Mouse (Mus musculus): ENCODE measurements at regions not wholly inside any gene's neighbourhood (a gene's known extent, or its start where the extent isn't known, plus 50 kb on each side); places are given as distances from the start of the nearest gene placed in this dataset.

DNA sequence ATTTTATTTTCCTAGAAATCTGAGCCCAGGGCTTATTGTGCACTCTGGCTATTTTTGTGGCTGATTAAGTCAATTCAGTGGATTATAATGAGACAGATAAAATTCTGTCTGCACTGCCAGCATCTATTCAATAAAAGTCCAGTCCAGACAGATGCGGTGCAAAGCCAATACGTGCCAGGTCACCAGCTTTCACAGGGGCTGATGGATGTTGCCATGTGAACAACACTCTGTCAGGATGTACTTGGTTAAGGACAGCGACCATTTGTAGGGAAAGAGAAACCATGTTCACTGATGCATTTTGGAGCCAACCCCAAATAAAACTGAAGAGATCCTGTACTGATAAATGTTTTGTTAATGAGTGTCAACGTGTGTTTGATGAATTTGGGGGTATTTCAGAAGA, 285.0 kb upstream of the Gnpda2 start:
- Histone ChIP-seq H3K4me1 (ENCODE audit: control insufficient read depth in 1 of 2, insufficient read depth in 2 of 2, low read length in 2 of 2) (no peaks in the 10 kb centered on the region), H3K4me3 (ENCODE audit: control insufficient read depth in 1 of 2, insufficient read depth in 1 of 2, low read depth in 2 of 2, low read length in 2 of 2) (no peak overlapping the region), H3K9ac (ENCODE audit: control insufficient read depth, low read depth, low read length, poor library complexity, severe bottlenecking) (no peak overlapping the region), H3K27ac (ENCODE audit: control insufficient read depth, low read depth, low read length) (no peak overlapping the region), H3K79me2 (ENCODE audit: control insufficient read depth, insufficient read depth, low read length, poor library complexity) (no peaks in the 10 kb centered on the region), H3K9me3 (replicated peaks; ENCODE audit: insufficient read depth, low read length) (no peaks in the 10 kb centered on the region), H3K27me3 (ENCODE audit: control insufficient read depth in 1 of 2, insufficient read depth in 2 of 2, low read length in 2 of 2) (no peaks in the 10 kb centered on the region), H3K36me3 (ENCODE audit: control insufficient read depth in 1 of 2, insufficient read depth in 2 of 2, low read length in 2 of 2) (no peaks in the 10 kb centered on the region)
- DNase-seq (ENCODE audit: low read depth, low spot score), result no peak
- TF ChIP-seq MYB (IDR thresholded peaks at IDR 0.05; ENCODE audit: low read depth, low read length), result no peak

GRCm38 (mm10) chr5:69863027-69863426, 270.9 kb upstream of the Gnpda2 start:
- no peak for DNase-seq (ENCODE audit: low read depth, low spot score)
- H3K36me3 ChIP-seq (ENCODE audit: control insufficient read depth in 1 of 2, insufficient read depth in 2 of 2, low read length in 2 of 2), result no peaks in the 10 kb centered on the region
- TF ChIP-seq MYC (IDR thresholded peaks at IDR 0.05; ENCODE audit: low read depth, low read length) (no peak), POLR2AphosphoS5 (IDR thresholded peaks at IDR 0.05; ENCODE audit: borderline replicate concordance, low read depth, low read length) (no peak), NRF1 (IDR thresholded peaks at IDR 0.05; ENCODE audit: insufficient read depth, low read depth, low read length, poor library complexity, severe bottlenecking) (no peak), TBP (IDR thresholded peaks at IDR 0.05; ENCODE audit: low read depth, low read length) (no peak)
- H3K9ac ChIP-seq (ENCODE audit: control insufficient read depth, low read depth, low read length, poor library complexity, severe bottlenecking), result no peak overlapping the region
- no peaks in the 10 kb centered on the region for H3K79me2 ChIP-seq (ENCODE audit: control insufficient read depth, insufficient read depth, low read length, poor library complexity)
- no peak overlapping the region for H3K4me3 ChIP-seq (ENCODE audit: control insufficient read depth in 1 of 2, insufficient read depth in 1 of 2, low read depth in 2 of 2, low read length in 2 of 2)
- H3K27ac ChIP-seq (ENCODE audit: control insufficient read depth, low read depth, low read length), result no peak overlapping the region
- no peaks in the 10 kb centered on the region for H3K9me3 ChIP-seq (replicated peaks; ENCODE audit: insufficient read depth, low read length)
- H3K4me1 ChIP-seq (ENCODE audit: control insufficient read depth in 1 of 2, insufficient read depth in 2 of 2, low read length in 2 of 2), result no peaks in the 10 kb centered on the region
- no peaks in the 10 kb centered on the region for H3K27me3 ChIP-seq (ENCODE audit: control insufficient read depth in 1 of 2, insufficient read depth in 2 of 2, low read length in 2 of 2)

DNA sequence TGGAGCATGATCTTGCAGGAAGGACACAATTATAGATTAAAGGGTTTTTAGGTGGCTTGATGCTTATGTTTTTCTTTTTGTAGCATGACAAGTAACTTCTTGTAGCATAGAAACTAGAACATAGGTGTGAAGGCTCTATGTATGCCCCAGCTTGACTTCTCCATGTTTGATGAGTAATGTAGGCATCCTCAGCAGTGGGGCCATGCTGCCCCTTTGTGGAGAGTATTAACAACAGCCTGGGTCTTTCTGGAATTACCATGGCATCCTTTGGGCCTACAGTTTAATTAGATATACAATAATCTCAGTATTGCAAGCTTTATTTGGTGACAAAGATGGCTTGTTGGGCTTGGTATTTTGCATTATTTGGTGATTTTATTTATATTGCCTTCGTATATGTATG, 252.7 kb upstream of the Gnpda2 start:
- Histone ChIP-seq H3K27ac (ENCODE audit: control insufficient read depth, low read depth, low read length) (no peak overlapping the region), H3K9ac (ENCODE audit: control insufficient read depth, low read depth, low read length, poor library complexity, severe bottlenecking) (no peak overlapping the region), H3K79me2 (ENCODE audit: control insufficient read depth, insufficient read depth, low read length, poor library complexity) (no peaks in the 10 kb centered on the region), H3K9me3 (replicated peaks; ENCODE audit: insufficient read depth, low read length) (no peaks in the 10 kb centered on the region), H3K36me3 (ENCODE audit: control insufficient read depth in 1 of 2, insufficient read depth in 2 of 2, low read length in 2 of 2) (no peaks in the 10 kb centered on the region), H3K27me3 (ENCODE audit: control insufficient read depth in 1 of 2, insufficient read depth in 2 of 2, low read length in 2 of 2) (no peaks in the 10 kb centered on the region), H3K4me3 (ENCODE audit: control insufficient read depth in 1 of 2, insufficient read depth in 1 of 2, low read depth in 2 of 2, low read length in 2 of 2) (no peak overlapping the region), H3K4me1 (ENCODE audit: control insufficient read depth in 1 of 2, insufficient read depth in 2 of 2, low read length in 2 of 2) (no peaks in the 10 kb centered on the region)
- no peak for DNase-seq (ENCODE audit: low read depth, low spot score)
- TF ChIP-seq NELFE (IDR thresholded peaks at IDR 0.05; ENCODE audit: low read depth, low read length) (no peak), SIN3A (IDR thresholded peaks at IDR 0.05; ENCODE audit: low read length) (no peak), MEF2A (IDR thresholded peaks at IDR 0.05; ENCODE audit: extremely low read depth, insufficient replicate concordance, low read depth, low read length, poor library complexity, severe bottlenecking) (no peak), GABPA (IDR thresholded peaks at IDR 0.05; ENCODE audit: low read depth, low read length) (no peak), UBTF (IDR thresholded peaks at IDR 0.05; ENCODE audit: borderline replicate concordance, insufficient read depth, low read depth, low read length) (no peak), ZMIZ1 (IDR thresholded peaks at IDR 0.05; ENCODE audit: low read depth, low read length) (no peak), GATA1 (IDR thresholded peaks at IDR 0.05; ENCODE audit: low read depth, low read length) (no peak), MYC (IDR thresholded peaks at IDR 0.05; ENCODE audit: low read depth, low read length) (no peak), TAL1 (IDR thresholded peaks at IDR 0.05; ENCODE audit: low read length) (no peak), POLR2A (IDR thresholded peaks at IDR 0.05; ENCODE audit: control insufficient read depth in 1 of 2, insufficient read depth in 1 of 2, low read depth in 1 of 2, low read length in 2 of 2, poor library complexity in 1 of 2) (no peak), EP300 (IDR thresholded peaks at IDR 0.05; ENCODE audit: low read depth in 1 of 2, low read length in 2 of 2) (no peak), MAZ (IDR thresholded peaks at IDR 0.05; ENCODE audit: low read depth, low read length) (no peak), NRF1 (IDR thresholded peaks at IDR 0.05; ENCODE audit: insufficient read depth, low read depth, low read length, poor library complexity, severe bottlenecking) (no peak)
